In the genomic region with DNA sequence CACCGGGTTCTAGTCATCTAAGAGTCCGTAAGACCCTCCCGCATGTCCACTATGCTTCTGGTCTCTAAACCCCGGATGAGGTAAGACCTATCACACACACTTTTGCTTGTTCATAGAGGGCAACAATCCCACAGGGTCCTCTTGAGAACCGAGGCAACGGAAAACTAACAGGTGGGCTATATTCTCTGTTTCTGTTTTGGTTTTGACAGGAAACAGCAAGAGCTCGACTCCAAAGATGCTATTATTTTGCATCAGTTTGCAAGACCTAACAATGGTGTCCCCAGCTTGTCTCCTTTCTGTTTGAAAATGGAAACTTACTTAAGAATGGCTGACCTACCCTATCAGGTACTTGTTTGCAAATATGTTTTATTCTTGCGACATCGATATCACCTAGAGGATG, we compare ENCODE assay signal across 17 mouse cellular contexts. TPM values are rescaled to one million over a fixed set of nuclear protein-coding genes. Genes with fewer than 3 reads are reported as not detected.
"Had no signal": no experiment of that assay in that cellular context is flagged by ENCODE, and none has a peak within 500 bp of the region (broad histone marks: within the 10 kb centered on the region; RNA-seq: fewer than 3 reads in every experiment).

No protein-coding gene starts in this region.

- H3K4me2 ChIP-seq: neural tube, embryonic 13.5 days; neural tube, embryonic 15.5 days; stomach, embryonic 15.5 days had no signal

- H3K27ac ChIP-seq: neural tube, embryonic 13.5 days; neural tube, embryonic 15.5 days; stomach, embryonic 15.5 days; stomach, postnatal 0 days had no signal

- DNase-seq: retina, postnatal 1 day; right cerebral cortex, adult 18-20 months; right cerebral cortex, postnatal 14 days; right cerebral cortex, postnatal 25 days; right cerebral cortex, postnatal 4 days; spleen, adult 18-20 months; thymus, adult 18-20 months; thymus, adult 2 months; thymus, postnatal 14 days; thymus, postnatal 25 days; thymus, postnatal 36 days; thymus, postnatal 4 days had no signal

- H3K36me3 ChIP-seq: stomach, embryonic 15.5 days had no signal

- H3K4me3 ChIP-seq: neural tube, embryonic 13.5 days; neural tube, embryonic 15.5 days; stomach, embryonic 15.5 days had no signal

- H3K9me3 ChIP-seq: neural tube, embryonic 13.5 days; neural tube, embryonic 15.5 days; stomach, embryonic 15.5 days had no signal

- H3K27me3 ChIP-seq: neural tube, embryonic 13.5 days; neural tube, embryonic 15.5 days; stomach, embryonic 15.5 days had no signal

- H3K9ac ChIP-seq: neural tube, embryonic 13.5 days; neural tube, embryonic 15.5 days; stomach, embryonic 15.5 days had no signal

- H3K4me1 ChIP-seq: stomach, embryonic 15.5 days had no signal

RNA-seq across cellular contexts. Expression of gene Faxc, which starts 5.3 kb away (rescaled TPM):
- total RNA-seq: neutrophil, adult 5-6 weeks had no signal
